Mouse (Mus musculus): ENCODE results near the gene Htra3. TPM values are rescaled to one million over a fixed set of nuclear protein-coding genes. Genes with fewer than 3 reads are reported as not detected.

Htra3 gene
- polyA plus RNA-seq, 1 experiment from 2014 or later: 10.9 TPM

- Histone ChIP-seq H3K4me1 (0 out of 2 replicates have a peak, but pooled peaks cover 8% of the 10 kb centered on the region), H3K9ac (replicated peaks) (no peak overlapping the region), H3K4me3 (no peak overlapping the region), H3K27me3 (no peaks in the 10 kb centered on the region), H3K9me3 (no peaks in the 10 kb centered on the region), H3K36me3 (no peaks in the 10 kb centered on the region), H3K27ac (replicated peaks) (no peak overlapping the region), H3K4me2 (replicated peaks) (no peak overlapping the region)
- ATAC-seq (replicated peaks): no peak
- 91% methylated on average over 2 of the region's 2 CpGs for WGBS
Observed at GRCm38 (mm10) chr5:35626408-35626807, 53.2 kb downstream of the Htra3 start.

DNA sequence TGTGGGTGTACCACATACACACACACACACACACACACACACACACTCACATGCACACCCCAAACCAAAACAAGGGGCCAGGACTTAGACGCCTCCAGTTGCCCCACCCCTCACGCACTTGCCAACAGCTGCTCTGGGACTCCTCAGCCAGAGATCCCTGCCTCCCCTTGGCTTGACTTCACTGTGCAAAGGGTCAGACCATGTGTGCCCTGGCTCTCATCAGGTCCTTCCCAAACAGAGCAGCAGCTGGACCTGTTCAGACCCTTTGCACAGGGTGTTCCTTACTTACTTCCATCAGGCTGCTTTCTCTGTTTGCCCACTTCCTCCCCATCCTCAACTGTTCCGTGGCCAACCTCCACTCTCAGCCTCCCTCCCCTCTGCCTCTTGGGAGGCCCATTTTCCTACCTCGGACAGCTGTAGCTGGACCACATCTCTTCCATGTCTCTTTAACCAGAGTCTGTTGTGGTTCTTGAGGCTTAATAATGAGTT, 54.8 kb downstream of the Htra3 start:
- Histone ChIP-seq H3K9me3 (no peaks in the 10 kb centered on the region), H3K27ac (replicated peaks) (no peak overlapping the region), H3K9ac (replicated peaks) (no peak overlapping the region), H3K4me3 (no peak overlapping the region), H3K4me1 (0 out of 2 replicates have a peak, but pooled peaks cover 8% of the 10 kb centered on the region), H3K36me3 (no peaks in the 10 kb centered on the region), H3K27me3 (no peaks in the 10 kb centered on the region), H3K4me2 (replicated peaks) (no peak overlapping the region)
- no peak for ATAC-seq (replicated peaks)
- 78% methylated on average over 4 of the region's 4 CpGs for WGBS

DNA sequence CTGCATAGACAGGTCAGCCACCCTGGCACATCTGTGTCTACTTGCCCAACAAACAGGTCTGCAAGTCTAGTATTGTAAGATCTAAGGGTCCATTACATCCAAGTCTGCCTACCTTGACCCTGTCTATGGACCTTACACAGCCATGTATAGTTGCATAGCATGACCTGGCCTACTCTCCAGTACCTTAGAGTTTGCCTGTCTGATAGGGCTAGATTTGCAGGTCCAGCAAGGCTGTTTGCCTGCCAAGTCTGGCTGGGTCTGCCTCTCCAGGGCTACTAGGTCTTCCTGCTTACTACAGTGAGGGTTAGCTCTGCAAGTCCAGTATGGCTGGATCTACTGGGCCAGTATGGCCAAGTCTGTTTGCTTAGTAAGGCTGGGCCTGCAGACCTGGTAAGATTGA, 55.8 kb downstream of the Htra3 start:
- ATAC-seq (replicated peaks): no peak
- no peaks in the 10 kb centered on the region for H3K36me3 ChIP-seq
- no peak overlapping the region for H3K4me3 ChIP-seq
- no peaks in the 10 kb centered on the region for H3K9me3 ChIP-seq
- H3K27me3 ChIP-seq: no peaks in the 10 kb centered on the region
- no peak overlapping the region for H3K9ac ChIP-seq (replicated peaks)
- 0 out of 2 replicates have a peak, but pooled peaks cover 6% of the 10 kb centered on the region for H3K4me1 ChIP-seq
- no peak overlapping the region for H3K27ac ChIP-seq (replicated peaks)
- no peak overlapping the region for H3K4me2 ChIP-seq (replicated peaks)

DNA sequence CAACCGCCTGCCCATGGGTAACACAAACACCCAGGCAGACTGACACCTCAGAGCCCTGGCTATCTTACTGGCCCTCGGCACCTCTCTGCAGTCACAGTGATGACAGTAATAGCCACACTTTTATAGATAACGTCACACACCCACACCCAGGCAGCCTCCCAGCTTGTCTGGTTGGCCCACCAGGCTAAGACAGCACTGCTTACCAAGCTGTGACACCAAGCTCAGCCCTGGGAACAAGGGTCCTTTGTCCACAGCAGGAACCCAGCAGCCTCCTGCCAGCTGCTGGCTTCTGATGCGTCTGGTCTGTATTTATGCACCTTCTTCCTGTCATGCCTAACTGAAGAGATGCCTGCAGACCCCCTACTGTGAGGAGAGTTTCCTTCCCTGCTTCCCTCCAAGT, 58.5 kb downstream of the Htra3 start:
- no peaks in the 10 kb centered on the region for H3K27me3 ChIP-seq
- no peak overlapping the region for H3K4me2 ChIP-seq (replicated peaks)
- H3K4me3 ChIP-seq: no peak overlapping the region
- WGBS: 43% methylated on average over 4 of the region's 4 CpGs
- H3K27ac ChIP-seq (replicated peaks): no peak overlapping the region
- H3K36me3 ChIP-seq: no peaks in the 10 kb centered on the region
- no peaks in the 10 kb centered on the region for H3K4me1 ChIP-seq
- no peak for ATAC-seq (replicated peaks)
- no peaks in the 10 kb centered on the region for H3K9me3 ChIP-seq
- H3K9ac ChIP-seq (replicated peaks): no peak overlapping the region

- no peaks in the 10 kb centered on the region for H3K36me3 ChIP-seq
- H3K27ac ChIP-seq (replicated peaks): no peak overlapping the region
- 49% methylated on average over 5 of the region's 5 CpGs for WGBS
- H3K27me3 ChIP-seq: no peaks in the 10 kb centered on the region
- H3K9ac ChIP-seq (replicated peaks): no peak overlapping the region
- H3K4me3 ChIP-seq: no peak overlapping the region
- no peaks in the 10 kb centered on the region for H3K9me3 ChIP-seq
- ATAC-seq (replicated peaks): no peak
- no peaks in the 10 kb centered on the region for H3K4me1 ChIP-seq
- no peak overlapping the region for H3K4me2 ChIP-seq (replicated peaks)
Observed at GRCm38 (mm10) chr5:35616943-35617342, 62.6 kb downstream of the Htra3 start.

- H3K9ac ChIP-seq (replicated peaks): no peak overlapping the region
- no peaks in the 10 kb centered on the region for H3K9me3 ChIP-seq
- 91% methylated on average over 8 of the region's 8 CpGs for WGBS
- no peaks in the 10 kb centered on the region for H3K27me3 ChIP-seq
- no peak overlapping the region for H3K4me2 ChIP-seq (replicated peaks)
- H3K4me3 ChIP-seq: no peak overlapping the region
- no peak overlapping the region for H3K27ac ChIP-seq (replicated peaks)
- no peak for ATAC-seq (replicated peaks)
- H3K4me1 ChIP-seq: peaks cover 3% of the 10 kb centered on the region; the same call in 1 of the 2 replicates
- H3K36me3 ChIP-seq: no peaks in the 10 kb centered on the region
Observed at GRCm38 (mm10) chr5:35612722-35613121, 66.9 kb downstream of the Htra3 start.

- H3K9me3 ChIP-seq: no peaks in the 10 kb centered on the region
- no peak overlapping the region for H3K9ac ChIP-seq (replicated peaks)
- H3K4me3 ChIP-seq: no peak overlapping the region
- H3K36me3 ChIP-seq: no peaks in the 10 kb centered on the region
- H3K27ac ChIP-seq (replicated peaks): no peak overlapping the region
- H3K4me1 ChIP-seq: peaks cover 3% of the 10 kb centered on the region; the same call in 1 of the 2 replicates
- no peaks in the 10 kb centered on the region for H3K27me3 ChIP-seq
- H3K4me2 ChIP-seq (replicated peaks): no peak overlapping the region
- ATAC-seq (replicated peaks): no peak
- 85% methylated on average over 11 of the region's 11 CpGs for WGBS
Observed at GRCm38 (mm10) chr5:35611900-35612299, 67.7 kb downstream of the Htra3 start.

- no peaks in the 10 kb centered on the region for H3K36me3 ChIP-seq
- H3K4me3 ChIP-seq: no peak overlapping the region
- no peak overlapping the region for H3K27ac ChIP-seq (replicated peaks)
- no peaks in the 10 kb centered on the region for H3K9me3 ChIP-seq
- 80% methylated on average over 9 of the region's 9 CpGs for WGBS
- H3K9ac ChIP-seq (replicated peaks): no peak overlapping the region
- H3K4me2 ChIP-seq (replicated peaks): no peak overlapping the region
- H3K4me1 ChIP-seq: peaks cover 3% of the 10 kb centered on the region; the same call in 1 of the 2 replicates
- H3K27me3 ChIP-seq: no peaks in the 10 kb centered on the region
- no peak for ATAC-seq (replicated peaks)
Observed at GRCm38 (mm10) chr5:35611170-35611569, 68.4 kb downstream of the Htra3 start.

DNA sequence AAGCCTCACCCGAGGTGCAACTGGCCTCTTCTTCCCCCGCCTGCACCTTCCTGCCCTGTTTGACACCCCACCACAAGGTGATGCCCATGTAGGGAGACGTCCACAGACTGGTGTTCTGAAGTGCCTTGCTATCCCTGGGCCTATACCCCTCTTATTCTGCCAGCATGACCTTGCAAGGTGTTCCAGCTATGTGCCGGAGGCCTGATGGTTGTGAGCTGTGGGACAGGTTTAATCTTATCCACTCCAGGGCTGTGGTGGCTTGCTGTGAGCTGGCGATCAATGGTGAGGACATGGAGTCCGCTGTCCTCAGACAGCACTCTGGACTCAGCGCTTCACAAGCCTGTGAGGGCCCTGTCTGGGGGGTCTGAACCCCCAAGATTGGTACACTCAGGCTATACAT, 69.2 kb downstream of the Htra3 start:
- Histone ChIP-seq H3K36me3 (no peaks in the 10 kb centered on the region), H3K27ac (replicated peaks) (no peak overlapping the region), H3K4me3 (no peak overlapping the region), H3K9ac (replicated peaks) (no peak overlapping the region), H3K4me2 (replicated peaks) (no peak overlapping the region), H3K27me3 (no peaks in the 10 kb centered on the region), H3K9me3 (no peaks in the 10 kb centered on the region), H3K4me1 (peaks cover 3% of the 10 kb centered on the region; the same call in 1 of the 2 replicates)
- ATAC-seq (replicated peaks): no peak
- WGBS: 97% methylated on average over 7 of the region's 7 CpGs

- Histone ChIP-seq H3K4me2 (replicated peaks) (no peak overlapping the region), H3K27me3 (no peaks in the 10 kb centered on the region), H3K27ac (replicated peaks) (no peak overlapping the region), H3K4me3 (no peak overlapping the region), H3K4me1 (peaks cover 3% of the 10 kb centered on the region; the same call in 1 of the 2 replicates), H3K36me3 (no peaks in the 10 kb centered on the region), H3K9ac (replicated peaks) (no peak overlapping the region), H3K9me3 (no peaks in the 10 kb centered on the region)
- ATAC-seq (replicated peaks): no peak
- WGBS: 71% methylated on average over 2 of the region's 2 CpGs
Observed at GRCm38 (mm10) chr5:35609971-35610370, 69.6 kb downstream of the Htra3 start.

- Histone ChIP-seq H3K9me3 (no peaks in the 10 kb centered on the region), H3K27me3 (no peaks in the 10 kb centered on the region), H3K36me3 (no peaks in the 10 kb centered on the region), H3K4me3 (no peak overlapping the region), H3K9ac (replicated peaks) (no peak overlapping the region), H3K27ac (replicated peaks) (no peak overlapping the region), H3K4me2 (replicated peaks) (no peak overlapping the region), H3K4me1 (peaks cover 3% of the 10 kb centered on the region; the same call in 1 of the 2 replicates)
- WGBS: 5% methylated on average over 12 of the region's 12 CpGs
- ATAC-seq (replicated peaks): no peak; the same call in 1 of the 2 replicates
Observed at GRCm38 (mm10) chr5:35609381-35609780, 70.2 kb downstream of the Htra3 start.

DNA sequence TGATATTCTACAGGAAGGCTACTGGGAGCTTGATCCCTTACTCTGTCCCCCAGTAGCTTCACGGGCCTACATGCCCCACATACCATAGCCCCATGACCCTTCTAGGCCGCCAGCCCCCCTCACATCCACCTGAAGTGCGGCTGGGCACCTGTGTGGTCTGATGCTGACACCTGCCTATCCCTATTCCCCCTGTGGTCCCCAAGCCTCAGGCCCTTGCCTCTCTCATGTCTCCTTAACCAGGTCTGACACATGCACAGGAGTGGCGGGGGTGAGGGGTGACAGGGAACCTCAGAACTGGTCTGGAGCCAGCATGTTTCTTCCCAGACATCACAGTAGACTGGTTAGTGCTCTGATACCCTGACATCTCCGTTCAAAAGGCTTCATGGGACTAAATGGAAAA, 71.0 kb downstream of the Htra3 start:
- H3K36me3 ChIP-seq: no peaks in the 10 kb centered on the region
- no peak overlapping the region for H3K27ac ChIP-seq (replicated peaks)
- H3K4me1 ChIP-seq: peaks cover 3% of the 10 kb centered on the region; the same call in 1 of the 2 replicates
- H3K9me3 ChIP-seq: no peaks in the 10 kb centered on the region
- no peaks in the 10 kb centered on the region for H3K27me3 ChIP-seq
- H3K4me3 ChIP-seq: no peak overlapping the region
- H3K9ac ChIP-seq (replicated peaks): no peak overlapping the region
- H3K4me2 ChIP-seq (replicated peaks): no peak overlapping the region
- 86% methylated on average over 5 of the region's 5 CpGs for WGBS
- ATAC-seq (replicated peaks): no peak

DNA sequence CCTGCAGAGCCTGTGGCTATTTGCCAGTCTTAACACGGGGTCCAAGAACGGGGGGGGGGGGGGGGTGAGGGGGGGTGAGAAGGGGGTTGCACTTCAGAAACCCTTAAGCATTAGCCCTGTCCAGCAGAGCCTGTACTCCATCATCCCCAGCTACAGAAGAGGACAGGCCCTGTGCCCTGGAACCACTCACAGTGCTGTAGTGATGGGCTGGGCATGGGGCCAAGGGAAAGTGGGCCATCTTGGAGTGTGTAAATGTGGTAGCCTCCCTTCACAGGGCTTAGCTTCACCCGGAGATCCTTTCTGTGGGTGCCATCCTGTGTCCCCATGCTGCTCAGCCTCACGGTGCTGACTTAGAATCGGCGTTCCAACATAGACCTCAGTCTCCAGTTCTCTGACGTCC, 71.8 kb downstream of the Htra3 start:
- 0 out of 2 replicates have a peak, but pooled peaks have one; percentile 23 for ATAC-seq (replicated peaks)
- H3K4me2 ChIP-seq (replicated peaks): no peak overlapping the region
- H3K9me3 ChIP-seq: no peaks in the 10 kb centered on the region
- no peak overlapping the region for H3K4me3 ChIP-seq
- H3K4me1 ChIP-seq: peaks cover 3% of the 10 kb centered on the region; the same call in 1 of the 2 replicates
- no peak overlapping the region for H3K27ac ChIP-seq (replicated peaks)
- H3K36me3 ChIP-seq: peaks cover 1% of the 10 kb centered on the region; the same call in 1 of the 2 replicates
- H3K27me3 ChIP-seq: no peaks in the 10 kb centered on the region
- 71% methylated on average over 7 of the region's 7 CpGs for WGBS
- H3K9ac ChIP-seq (replicated peaks): no peak overlapping the region
